Mouse (Mus musculus): ENCODE data around the gene Fkbp8.

DNA sequence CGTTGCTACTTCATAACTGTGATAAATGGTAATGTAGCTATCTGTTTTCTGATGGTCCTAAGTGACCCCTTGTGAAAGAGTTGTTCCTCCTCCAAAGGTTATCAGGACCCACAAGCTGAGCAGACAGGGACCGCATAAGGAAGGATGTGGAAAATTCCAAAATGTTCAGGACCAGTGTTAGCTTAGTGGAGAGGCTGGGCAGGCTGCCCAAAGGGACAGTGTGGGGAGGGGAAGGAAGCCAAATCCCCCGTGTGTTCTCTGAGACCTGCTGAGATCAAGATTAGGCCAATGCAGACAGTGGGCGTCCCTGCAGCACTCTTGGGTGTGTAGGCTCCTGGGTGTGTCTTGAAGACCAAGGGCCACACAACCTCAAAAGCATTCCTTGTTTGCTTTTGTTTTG is 47.4 kb downstream of the Fkbp8 start:
- TF ChIP-seq CTCF (IDR thresholded peaks at IDR 0.05; ENCODE audit: low read depth, low read length) = no peak
- no peak for TF ChIP-seq POLR2A (IDR thresholded peaks at IDR 0.05; ENCODE audit: insufficient read depth, low read length)
- no peak for TF ChIP-seq EP300 (IDR thresholded peaks at IDR 0.05; ENCODE audit: insufficient read depth, low read depth, low read length)

Data from ES-Bruce4 (cell line).